Mouse (Mus musculus): ENCODE results near the gene Ptprm.

Ptprm gene

GRCm38 (mm10) chr17:66988014-66988413, 366.2 kb downstream of the Ptprm start:
- no peak for DNase-seq (ENCODE audit: low spot score)

GRCm38 (mm10) chr17:66981649-66982048, 372.6 kb downstream of the Ptprm start:
- no peak for DNase-seq (ENCODE audit: low spot score)

- no peak for DNase-seq (ENCODE audit: low spot score)
These were observed 374.3 kb downstream of the Ptprm start for GRCm38 (mm10) chr17:66979971-66980370.

- no peak for DNase-seq (ENCODE audit: low spot score)
These were observed 377.8 kb downstream of the Ptprm start for GRCm38 (mm10) chr17:66976490-66976889.

- peak; percentile 50 for DNase-seq (ENCODE audit: low spot score)
These were observed 381.3 kb downstream of the Ptprm start for GRCm38 (mm10) chr17:66972976-66973375.

GRCm38 (mm10) chr17:66960986-66961385, 393.3 kb downstream of the Ptprm start:
- no peak for DNase-seq (ENCODE audit: low spot score)

- DNase-seq (ENCODE audit: low spot score), result no peak
These were observed 393.7 kb downstream of the Ptprm start for GRCm38 (mm10) chr17:66960557-66960956.

- DNase-seq (ENCODE audit: low spot score), result no peak
These were observed 394.4 kb downstream of the Ptprm start for GRCm38 (mm10) chr17:66959815-66960214.

- no peak for DNase-seq (ENCODE audit: low spot score)
These were observed 395.5 kb downstream of the Ptprm start for GRCm38 (mm10) chr17:66958766-66959165.

- peak; percentile 42 for DNase-seq (ENCODE audit: low spot score)
These were observed 409.8 kb downstream of the Ptprm start for GRCm38 (mm10) chr17:66944498-66944897.

- peak; percentile 19 for DNase-seq (ENCODE audit: low spot score)
These were observed 410.7 kb downstream of the Ptprm start for GRCm38 (mm10) chr17:66943539-66943938.

- DNase-seq (ENCODE audit: low spot score), result no peak
These were observed 428.6 kb downstream of the Ptprm start for GRCm38 (mm10) chr17:66925611-66926010.

- no peak for DNase-seq (ENCODE audit: low spot score)
These were observed 439.6 kb downstream of the Ptprm start for GRCm38 (mm10) chr17:66914696-66915095.

- no peak for DNase-seq (ENCODE audit: low spot score)
These were observed 441.7 kb downstream of the Ptprm start for GRCm38 (mm10) chr17:66912533-66912932.

GRCm38 (mm10) chr17:66912120-66912519, 442.1 kb downstream of the Ptprm start:
- DNase-seq (ENCODE audit: low spot score), result no peak

- no peak for DNase-seq (ENCODE audit: low spot score)
These were observed 444.4 kb downstream of the Ptprm start for GRCm38 (mm10) chr17:66909901-66910300.

GRCm38 (mm10) chr17:66908921-66909320, 445.3 kb downstream of the Ptprm start:
- no peak for DNase-seq (ENCODE audit: low spot score)

- no peak for DNase-seq (ENCODE audit: low spot score)
These were observed 460.1 kb downstream of the Ptprm start for GRCm38 (mm10) chr17:66894181-66894580.

- DNase-seq (ENCODE audit: low spot score), result no peak
These were observed 462.3 kb downstream of the Ptprm start for GRCm38 (mm10) chr17:66891916-66892315.

GRCm38 (mm10) chr17:66891067-66891862, 463.0 kb downstream of the Ptprm start:
- no peak for DNase-seq (ENCODE audit: low spot score)

- DNase-seq (ENCODE audit: low spot score), result no peak
These were observed 472.0 kb downstream of the Ptprm start for GRCm38 (mm10) chr17:66882304-66882703.

- DNase-seq (ENCODE audit: low spot score), result no peak
These were observed 473.1 kb downstream of the Ptprm start for GRCm38 (mm10) chr17:66880969-66881701.

- no peak for DNase-seq (ENCODE audit: low spot score)
These were observed 475.1 kb downstream of the Ptprm start for GRCm38 (mm10) chr17:66879151-66879550.
